Mouse (Mus musculus): ENCODE data around the gene Rnf222. TPM values are rescaled to one million over a fixed set of nuclear protein-coding genes. Genes with fewer than 3 reads are reported as not detected.

Gene Rnf222
- total and polyA plus RNA-seq, 3 experiments = not detected

DNA sequence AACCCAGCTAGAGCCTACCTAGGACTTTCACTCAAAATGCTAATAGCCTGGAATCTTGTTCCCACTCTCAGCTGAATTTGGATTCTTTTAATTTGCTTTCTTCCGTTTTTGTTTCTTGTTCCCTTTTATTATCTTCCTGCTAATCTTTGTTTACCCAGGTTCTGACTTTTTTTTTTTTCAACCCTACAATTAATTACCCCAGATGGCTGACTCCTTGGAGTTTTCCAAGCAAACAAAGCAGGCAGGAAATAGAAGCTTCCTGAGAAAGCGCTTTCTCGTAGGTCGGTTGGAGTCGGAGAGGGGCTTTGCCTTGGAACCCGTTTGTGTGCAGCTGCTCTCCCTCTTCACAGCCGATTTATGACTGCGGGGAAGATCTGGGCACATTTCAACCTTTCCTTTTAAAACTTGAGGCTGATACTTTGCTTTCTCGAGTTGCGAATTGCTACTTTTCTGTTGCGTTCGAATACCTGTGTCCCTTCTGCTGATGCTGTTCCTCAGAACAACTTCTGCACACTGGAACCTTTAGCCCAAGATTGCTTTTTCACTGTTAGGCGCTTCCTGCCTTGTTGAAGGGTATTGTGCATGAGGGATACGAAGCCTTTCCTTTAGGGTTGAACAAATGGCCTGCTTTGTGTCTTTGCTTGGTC is 23.3 kb downstream of the Rnf222 start:
- Histone ChIP-seq H3K9me3 (replicated peaks; ENCODE audit: low read length) (peaks cover 5% of the 10 kb centered on the region), H3K79me2 (replicated peaks; ENCODE audit: control insufficient read depth, extremely low read depth, insufficient read depth, poor library complexity, severe bottlenecking) (no peaks in the 10 kb centered on the region), H3K4me3 (replicated peaks in 1 of 3; ENCODE audit: low read depth in 2 of 3, low read length in 2 of 3, poor library complexity in 1 of 3) (no peak overlapping the region), H3K27me3 (replicated peaks) (peaks cover 24% of the 10 kb centered on the region), H3K27ac (ENCODE audit: insufficient read depth, low read depth) (no peak overlapping the region), H3K36me3 (replicated peaks in 1 of 2; ENCODE audit: control insufficient read depth in 1 of 2, insufficient read depth in 1 of 2, low read length in 1 of 2) (peaks cover under 1 to 10% of the 10 kb centered on the region in 2 experiments), H3K4me1 (ENCODE audit: control insufficient read depth in 1 of 2, insufficient read depth in 2 of 2) (no peaks in the 10 kb centered on the region), H3K4me2 (ENCODE audit: insufficient read depth, low read depth, poor library complexity, severe bottlenecking) (no peak overlapping the region), H3K9ac (ENCODE audit: insufficient read depth, low read depth) (no peak overlapping the region)
- TF ChIP-seq JUN (IDR thresholded peaks at IDR 0.05; ENCODE audit: insufficient read depth, low read depth, low read length) (no peak), CHD2 (IDR thresholded peaks at IDR 0.05; ENCODE audit: low read length) (no peak), E2F4 (IDR thresholded peaks at IDR 0.05; ENCODE audit: insufficient replicate concordance, low read depth, low read length) (no peak), USF1 (IDR thresholded peaks at IDR 0.05; ENCODE audit: low read depth, low read length) (no peak), HCFC1 (IDR thresholded peaks at IDR 0.05; ENCODE audit: low read depth, low read length) (no peak), ELF1 (IDR thresholded peaks at IDR 0.05; ENCODE audit: low read depth, low read length) (no peak), TCF12 (IDR thresholded peaks at IDR 0.05; ENCODE audit: low read depth, low read length) (no peak), MYC (IDR thresholded peaks at IDR 0.05; ENCODE audit: low read depth, low read length) (no peak), MAZ (IDR thresholded peaks at IDR 0.05; ENCODE audit: low read depth, low read length) (no peak), ZKSCAN1 (IDR thresholded peaks at IDR 0.05; ENCODE audit: borderline replicate concordance, low read depth, low read length) (no peak), NELFE (IDR thresholded peaks at IDR 0.05; ENCODE audit: low read depth, low read length) (no peak), MEF2A (IDR thresholded peaks at IDR 0.05; ENCODE audit: borderline replicate concordance, low read depth, low read length) (no peak)
- no peak for DNase-seq (ENCODE audit: extremely low read depth)
- dilution Hi-C loops (cut with MboI; ENCODE audit: extremely low pct_ligation_motif_present, extremely low pct_unique_long_range_greater_than_20kb, low sequenced_read_pairs) (no loop called here), in situ Hi-C loops (cut with MboI; ENCODE audit: low pct_ligation_motif_present, low pct_unique_long_range_greater_than_20kb, low sequenced_read_pairs) (no loop called here)

- Histone ChIP-seq H3K4me2 (ENCODE audit: insufficient read depth, low read depth, poor library complexity, severe bottlenecking) (no peak overlapping the region), H3K4me3 (replicated peaks in 1 of 3; ENCODE audit: low read depth in 2 of 3, low read length in 2 of 3, poor library complexity in 1 of 3) (no peak overlapping the region), H3K36me3 (replicated peaks in 1 of 2; ENCODE audit: control insufficient read depth in 1 of 2, insufficient read depth in 1 of 2, low read length in 1 of 2) (no peaks in the 10 kb centered on the region), H3K4me1 (ENCODE audit: control insufficient read depth in 1 of 2, insufficient read depth in 2 of 2) (no peaks in the 10 kb centered on the region), H3K9ac (ENCODE audit: insufficient read depth, low read depth) (no peak overlapping the region), H3K27ac (ENCODE audit: insufficient read depth, low read depth) (no peak overlapping the region), H3K9me3 (replicated peaks; ENCODE audit: low read length) (peaks cover 5% of the 10 kb centered on the region), H3K79me2 (replicated peaks; ENCODE audit: control insufficient read depth, extremely low read depth, insufficient read depth, poor library complexity, severe bottlenecking) (no peaks in the 10 kb centered on the region), H3K27me3 (replicated peaks) (peaks cover 36% of the 10 kb centered on the region)
- TF ChIP-seq MAZ (IDR thresholded peaks at IDR 0.05; ENCODE audit: low read depth, low read length) (no peak), CTCF (conservative IDR thresholded peaks at IDR 0.05 in 1 of 2, IDR thresholded peaks at IDR 0.05 in 1 of 2; ENCODE audit: low read depth in 2 of 2, low read length in 2 of 2) (no peak), BHLHE40 (IDR thresholded peaks at IDR 0.05; ENCODE audit: low read depth, low read length) (no peak), ZNF384 (IDR thresholded peaks at IDR 0.05; ENCODE audit: low read depth, low read length) (no peak), CHD2 (IDR thresholded peaks at IDR 0.05; ENCODE audit: low read length) (no peak), CHD1 (IDR thresholded peaks at IDR 0.05; ENCODE audit: low read depth, low read length) (no peak), MXI1 (IDR thresholded peaks at IDR 0.05; ENCODE audit: low read depth, low read length) (no peak), USF1 (IDR thresholded peaks at IDR 0.05; ENCODE audit: low read depth, low read length) (no peak), ZMIZ1 (IDR thresholded peaks at IDR 0.05; ENCODE audit: low read depth, low read length) (no peak), MYC (IDR thresholded peaks at IDR 0.05; ENCODE audit: low read depth, low read length) (no peak), E2F4 (IDR thresholded peaks at IDR 0.05; ENCODE audit: insufficient replicate concordance, low read depth, low read length) (no peak), JUN (IDR thresholded peaks at IDR 0.05; ENCODE audit: insufficient read depth, low read depth, low read length) (no peak), IRF4 (IDR thresholded peaks at IDR 0.05; ENCODE audit: low read depth, low read length) (no peak), POLR2AphosphoS2 (IDR thresholded peaks at IDR 0.05; ENCODE audit: low read depth, low read length) (no peak), SMC3 (IDR thresholded peaks at IDR 0.05; ENCODE audit: low read depth, low read length) (no peak)
- dilution Hi-C loops (cut with MboI; ENCODE audit: extremely low pct_ligation_motif_present, extremely low pct_unique_long_range_greater_than_20kb, low sequenced_read_pairs) (no loop called here), in situ Hi-C loops (cut with MboI; ENCODE audit: low pct_ligation_motif_present, low pct_unique_long_range_greater_than_20kb, low sequenced_read_pairs) (no loop called here)
- no peak for DNase-seq (ENCODE audit: extremely low read depth)
Measured at GRCm38 (mm10) chr11:68914566-68914965, 26.2 kb downstream of the Rnf222 start.
